Mouse (Mus musculus) ES-E14 (cell line): ENCODE measurements around the gene Dlk1.

Source experiments
- HCFC1 ChIP-seq: IDR thresholded peaks from 2 replicates; pipeline ENCODE4 v1.6.1; 2012; ENCODE audit warnings: low read length, inconsistent platforms, borderline replicate concordance; ENCODE audit not compliant: insufficient read depth
- MAFK ChIP-seq: IDR thresholded peaks from 2 replicates; pipeline ENCODE4 v1.6.1; 2014; ENCODE audit warnings: mild to moderate bottlenecking, low read depth, low read length, inconsistent platforms; ENCODE audit not compliant: insufficient read depth
- ZNF384 ChIP-seq: IDR thresholded peaks from 2 replicates; pipeline ENCODE4 v1.6.1; 2012; ENCODE audit warnings: low read depth, low read length, inconsistent platforms

DNA sequence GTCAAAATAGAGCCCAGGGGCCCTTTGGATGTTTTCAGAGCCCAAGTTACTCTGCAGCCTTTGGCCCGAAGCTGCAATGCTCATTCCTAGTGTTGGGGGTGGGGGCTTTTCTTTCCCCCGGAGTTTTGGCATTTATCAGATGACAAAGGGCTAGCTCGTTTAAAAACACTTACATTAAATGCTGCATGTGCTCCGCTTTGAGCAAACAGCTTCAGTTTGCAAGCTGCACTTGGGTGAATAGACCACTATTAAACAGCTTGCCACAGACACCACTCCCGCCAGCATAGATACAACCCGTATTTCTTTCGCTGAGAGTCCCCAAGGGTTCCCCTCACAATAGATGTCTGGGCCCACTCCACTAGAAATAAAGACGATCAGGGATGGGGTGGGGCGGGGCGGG is 6.3 kb downstream of the Dlk1 start:
- no peak for TF ChIP-seq HCFC1
- TF ChIP-seq MAFK: no peak
- no peak for TF ChIP-seq ZNF384
